Mouse (Mus musculus) heart, embryonic 14.5 days (tissue): ENCODE data around the gene Lrrc4c. TPM values are rescaled to one million over a fixed set of nuclear protein-coding genes. Genes with fewer than 3 reads are reported as not detected.

Experiments used
- ATAC-seq: fragments of 200-750 bp; cut with Nextera tagmentation; 2 replicates; pipeline ENCODE4 v1.8.0; 2017; ENCODE audit warnings: low read depth, moderate TSS enrichment; ENCODE audit not compliant: insufficient number of reproducible peaks, insufficient read depth, low FRiP score
- H3K27ac ChIP-seq, 2 experiments: fragments of 200-500 bp in 1 of 2; fragments of 300-500 bp in 1 of 2; sonication (generic) in 1 of 2; replicated peaks in 1 of 2; 2 replicates each; pipeline ENCODE4 v1.5.1; 2012 to 2014; ENCODE audit warnings: low read depth in 2 of 2, low read length in 2 of 2, control low read depth in 1 of 2, mild to moderate bottlenecking in 1 of 2, mixed read lengths in 1 of 2; ENCODE audit not compliant: control insufficient read depth in 1 of 2, insufficient read depth in 1 of 2
- H3K27me3 ChIP-seq: fragments of 300-500 bp; sonication (generic); 2 replicates; pipeline ENCODE4 v1.6.1; 2014; ENCODE audit warnings: mild to moderate bottlenecking, low read length, control low read depth; ENCODE audit not compliant: control insufficient read depth, insufficient read depth
- H3K36me3 ChIP-seq: fragments of 300-500 bp; sonication (generic); 2 replicates; pipeline ENCODE4 v1.6.1; 2014; ENCODE audit warnings: mild to moderate bottlenecking, control low read depth, low read length, mixed read lengths; ENCODE audit not compliant: control insufficient read depth, insufficient read depth
- H3K4me1 ChIP-seq, 2 experiments: fragments of 200-500 bp in 1 of 2; fragments of 300-500 bp in 1 of 2; sonication (generic) in 1 of 2; 2 replicates each; pipeline ENCODE4 v1.6.1; 2012 to 2014; ENCODE audit warnings: low read length in 2 of 2, control low read depth in 1 of 2, mixed read lengths in 1 of 2; ENCODE audit not compliant: control insufficient read depth in 2 of 2, insufficient read depth in 2 of 2
- H3K4me2 ChIP-seq: fragments of 300-500 bp; sonication (generic); 2 replicates; pipeline ENCODE4 v1.6.1; 2014; ENCODE audit warnings: mild to moderate bottlenecking, low read length
- H3K4me3 ChIP-seq, 2 experiments: fragments of 200-500 bp in 1 of 2; fragments of 300-500 bp in 1 of 2; sonication (generic) in 1 of 2; 2 replicates each; pipeline ENCODE4 v1.5.1; 2012 to 2014; ENCODE audit warnings: low read length in 2 of 2, mild to moderate bottlenecking in 2 of 2, control low read depth in 1 of 2, low read depth in 1 of 2, moderate library complexity in 1 of 2; ENCODE audit not compliant: control insufficient read depth in 1 of 2, insufficient read depth in 1 of 2
- H3K9ac ChIP-seq: fragments of 300-500 bp; sonication (generic); 2 replicates; pipeline ENCODE4 v1.6.1; 2014; ENCODE audit warnings: mild to moderate bottlenecking, low read length
- H3K9me3 ChIP-seq: fragments of 300-500 bp; sonication (generic); 2 replicates; pipeline ENCODE4 v1.6.1; 2016; ENCODE audit warnings: low read length, control low read depth; ENCODE audit not compliant: control insufficient read depth
- WGBS: fragments of 180-500 bp; shearing (Covaris S2); extraction: QIAGEN DNeasy Blood & Tissue Kit; methylation state at CpG from one replicate; pipeline ENCODE4 v1.1.7; 2014; 5-methylcytosine and 5-hydroxymethylcytosine counted together
- polyA plus RNA-seq: library from polyadenylated mRNA; unstranded; fragments of >200 nt; fragmentation: Nextera tagmentation; extraction: Ambion mirVana; gene quantifications from 2 replicates; pipeline ENCODE4 v1.2.1, GENCODE M21; 2014

Lrrc4c gene
- polyA plus RNA-seq, 1 experiment from 2014 or later: 1.8 TPM

GRCm38 (mm10) chr2:97524256-97524922, 1206.4 kb downstream of the Lrrc4c start:
- H3K36me3 ChIP-seq: no peaks in the 10 kb centered on the region
- no peak overlapping the region for H3K4me3 ChIP-seq
- 70% methylated on average over 2 of the region's 2 CpGs for WGBS
- no peaks in the 10 kb centered on the region for H3K9me3 ChIP-seq
- H3K27ac ChIP-seq: no peak overlapping the region
- no peak overlapping the region for H3K9ac ChIP-seq
- H3K4me1 ChIP-seq: no peaks in the 10 kb centered on the region
- no peak for ATAC-seq
- H3K27me3 ChIP-seq: no peaks in the 10 kb centered on the region
- no peak overlapping the region for H3K4me2 ChIP-seq

- Histone ChIP-seq H3K27ac (no peak overlapping the region), H3K4me3 (no peak overlapping the region), H3K4me2 (no peak overlapping the region), H3K4me1 (no peaks in the 10 kb centered on the region), H3K36me3 (no peaks in the 10 kb centered on the region), H3K9ac (no peak overlapping the region), H3K9me3 (no peaks in the 10 kb centered on the region), H3K27me3 (no peaks in the 10 kb centered on the region)
- no peak for ATAC-seq
- WGBS: 79% methylated on average over 2 of the region's 2 CpGs
Measured at GRCm38 (mm10) chr2:97525107-97525506, 1207.1 kb downstream of the Lrrc4c start.

GRCm38 (mm10) chr2:97530622-97531021, 1212.7 kb downstream of the Lrrc4c start:
- H3K27me3 ChIP-seq: no peaks in the 10 kb centered on the region
- H3K4me3 ChIP-seq: no peak overlapping the region
- ATAC-seq: no peak
- H3K9ac ChIP-seq: no peak overlapping the region
- 65% methylated on average over 4 of the region's 4 CpGs for WGBS
- no peaks in the 10 kb centered on the region for H3K36me3 ChIP-seq
- H3K4me2 ChIP-seq: no peak overlapping the region
- no peaks in the 10 kb centered on the region for H3K4me1 ChIP-seq
- H3K9me3 ChIP-seq: no peaks in the 10 kb centered on the region
- no peak overlapping the region for H3K27ac ChIP-seq

- no peak for ATAC-seq
- H3K27me3 ChIP-seq: no peaks in the 10 kb centered on the region
- no peak overlapping the region for H3K4me3 ChIP-seq
- no peak overlapping the region for H3K27ac ChIP-seq
- WGBS: 69% methylated on average over 10 of the region's 10 CpGs
- H3K9me3 ChIP-seq: no peaks in the 10 kb centered on the region
- H3K9ac ChIP-seq: no peak overlapping the region
- no peak overlapping the region for H3K4me2 ChIP-seq
- no peaks in the 10 kb centered on the region for H3K4me1 ChIP-seq
- H3K36me3 ChIP-seq: no peaks in the 10 kb centered on the region
Measured at GRCm38 (mm10) chr2:97543691-97544672, 1226.0 kb downstream of the Lrrc4c start.

GRCm38 (mm10) chr2:97544673-97545071, 1226.7 kb downstream of the Lrrc4c start:
- no peak for ATAC-seq
- Histone ChIP-seq H3K27ac (no peak overlapping the region), H3K4me3 (no peak overlapping the region), H3K9ac (no peak overlapping the region), H3K27me3 (no peaks in the 10 kb centered on the region), H3K4me2 (no peak overlapping the region), H3K36me3 (no peaks in the 10 kb centered on the region), H3K4me1 (no peaks in the 10 kb centered on the region), H3K9me3 (no peaks in the 10 kb centered on the region)

- no peaks in the 10 kb centered on the region for H3K27me3 ChIP-seq
Measured at GRCm38 (mm10) chr2:97545946-97546345, 1228.0 kb downstream of the Lrrc4c start.

GRCm38 (mm10) chr2:97564509-97564908, 1246.5 kb downstream of the Lrrc4c start:
- H3K9ac ChIP-seq: no peak overlapping the region
- no peak overlapping the region for H3K4me2 ChIP-seq
- 52% methylated on average over 2 of the region's 2 CpGs for WGBS
- H3K4me1 ChIP-seq: no peaks in the 10 kb centered on the region
- H3K4me3 ChIP-seq: no peak overlapping the region
- no peak overlapping the region for H3K27ac ChIP-seq
- H3K36me3 ChIP-seq: no peaks in the 10 kb centered on the region
- H3K27me3 ChIP-seq: no peaks in the 10 kb centered on the region
- ATAC-seq: no peak
- H3K9me3 ChIP-seq: no peaks in the 10 kb centered on the region

More at GRCm38 (mm10) chr2:97545946-97546345, 1228.0 kb downstream of the Lrrc4c start:
- H3K9me3 ChIP-seq: no peaks in the 10 kb centered on the region
- ATAC-seq: no peak
- WGBS: 88% methylated on average over 1 of the region's 1 CpGs
- H3K4me3 ChIP-seq: no peak overlapping the region
- no peaks in the 10 kb centered on the region for H3K4me1 ChIP-seq
- H3K27ac ChIP-seq: no peak overlapping the region
- no peak overlapping the region for H3K4me2 ChIP-seq
- no peak overlapping the region for H3K9ac ChIP-seq
- no peaks in the 10 kb centered on the region for H3K36me3 ChIP-seq
